Mouse (Mus musculus) limb, embryonic 11.5 days (tissue): ENCODE results near the gene Cdiptos. TPM values are rescaled to one million over a fixed set of nuclear protein-coding genes. Genes with fewer than 3 reads are reported as not detected.

ENCODE experiments used
- ATAC-seq: fragments of 200-750 bp; cut with Nextera tagmentation; 2 replicates; pipeline ENCODE4 v1.8.0; 2017; ENCODE audit warnings: low read depth; ENCODE audit not compliant: insufficient number of reproducible peaks, low FRiP score, low TSS enrichment
- DNase-seq: peaks from one replicate; pipeline ENCODE4 v3.0.0-alpha.2; 2015; ENCODE audit warnings: low spot score
- H3K27ac ChIP-seq: fragments of 300-500 bp; sonication (generic); replicated peaks from 2 replicates; pipeline ENCODE4 v1.5.1; 2014; ENCODE audit warnings: low read depth, mild to moderate bottlenecking, low read length
- H3K27me3 ChIP-seq: fragments of 300-500 bp; sonication (generic); 2 replicates; pipeline ENCODE4 v1.6.1; 2014; ENCODE audit warnings: mild to moderate bottlenecking, low read length, mixed read lengths; ENCODE audit not compliant: control insufficient read depth, insufficient read depth
- H3K36me3 ChIP-seq: fragments of 300-500 bp; sonication (generic); 2 replicates; pipeline ENCODE4 v1.6.1; 2014; ENCODE audit warnings: mild to moderate bottlenecking, low read length, moderate library complexity, mixed read lengths; ENCODE audit not compliant: control insufficient read depth, insufficient read depth
- H3K4me1 ChIP-seq: fragments of 300-500 bp; sonication (generic); 2 replicates; pipeline ENCODE4 v1.6.1; 2014; ENCODE audit warnings: low read length, mixed read lengths; ENCODE audit not compliant: control insufficient read depth, insufficient read depth
- H3K4me2 ChIP-seq: fragments of 300-500 bp; sonication (generic); 2 replicates; pipeline ENCODE4 v1.6.1; 2014; ENCODE audit warnings: low read depth, mild to moderate bottlenecking, moderate library complexity; ENCODE audit not compliant: severe bottlenecking
- H3K4me3 ChIP-seq: fragments of 300-500 bp; sonication (generic); 2 replicates; pipeline ENCODE4 v1.5.1; 2014; ENCODE audit warnings: low read depth, low read length
- H3K9ac ChIP-seq: fragments of 300-500 bp; sonication (generic); 2 replicates; pipeline ENCODE4 v1.6.1; 2014; ENCODE audit warnings: mild to moderate bottlenecking, low read length
- H3K9me3 ChIP-seq: fragments of 300-500 bp; sonication (generic); 2 replicates; pipeline ENCODE4 v1.6.1; 2016; ENCODE audit warnings: low read length; ENCODE audit not compliant: control insufficient read depth
- WGBS: fragments of 180-500 bp; shearing (Covaris S2); extraction: QIAGEN DNeasy Blood & Tissue Kit; methylation state at CpG from one replicate; pipeline ENCODE4 v1.1.7; 2014; 5-methylcytosine and 5-hydroxymethylcytosine counted together
- polyA plus RNA-seq: library from polyadenylated mRNA; unstranded; fragments of >200 nt; fragmentation: Nextera tagmentation; extraction: Ambion mirVana; gene quantifications from 2 replicates; pipeline ENCODE4 v1.2.1, GENCODE M21; 2014

Cdiptos gene
- polyA plus RNA-seq, 1 experiment from 2014 or later, result 1.5 TPM

DNA sequence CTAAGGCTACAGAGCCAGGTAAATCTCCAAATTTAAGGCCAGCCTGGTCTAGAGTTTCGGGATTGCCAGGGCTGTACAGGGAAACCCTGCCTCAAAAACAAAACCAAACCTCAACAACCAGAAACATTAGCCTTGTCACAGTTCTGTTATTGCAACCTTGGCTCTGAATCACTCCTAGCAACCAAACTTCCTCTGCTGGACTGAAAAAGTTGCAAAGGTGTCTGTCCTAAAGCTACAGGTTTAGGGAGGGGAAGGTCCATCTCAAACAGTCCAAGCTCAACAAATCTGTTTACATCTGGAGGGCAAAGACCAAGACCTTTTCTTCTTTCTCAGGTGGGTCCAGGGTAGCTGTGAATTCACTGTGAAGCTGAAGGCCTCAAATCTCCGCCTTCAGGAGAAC is 35.2 kb upstream of the Cdiptos start:
- H3K4me1 ChIP-seq, result peaks cover 16% of the 10 kb centered on the region; the same call in 1 of the 2 replicates
- peaks cover 4% of the 10 kb centered on the region; the same call in 1 of the 2 replicates for H3K36me3 ChIP-seq
- 96% methylated on average over 2 of the region's 2 CpGs for WGBS
- no peak overlapping the region for H3K4me2 ChIP-seq
- no peaks in the 10 kb centered on the region for H3K27me3 ChIP-seq
- no peak for ATAC-seq
- no peak overlapping the region for H3K9ac ChIP-seq
- H3K4me3 ChIP-seq, result no peak overlapping the region
- H3K27ac ChIP-seq, result no peak overlapping the region
- no peaks in the 10 kb centered on the region for H3K9me3 ChIP-seq
- DNase-seq, result no peak

DNA sequence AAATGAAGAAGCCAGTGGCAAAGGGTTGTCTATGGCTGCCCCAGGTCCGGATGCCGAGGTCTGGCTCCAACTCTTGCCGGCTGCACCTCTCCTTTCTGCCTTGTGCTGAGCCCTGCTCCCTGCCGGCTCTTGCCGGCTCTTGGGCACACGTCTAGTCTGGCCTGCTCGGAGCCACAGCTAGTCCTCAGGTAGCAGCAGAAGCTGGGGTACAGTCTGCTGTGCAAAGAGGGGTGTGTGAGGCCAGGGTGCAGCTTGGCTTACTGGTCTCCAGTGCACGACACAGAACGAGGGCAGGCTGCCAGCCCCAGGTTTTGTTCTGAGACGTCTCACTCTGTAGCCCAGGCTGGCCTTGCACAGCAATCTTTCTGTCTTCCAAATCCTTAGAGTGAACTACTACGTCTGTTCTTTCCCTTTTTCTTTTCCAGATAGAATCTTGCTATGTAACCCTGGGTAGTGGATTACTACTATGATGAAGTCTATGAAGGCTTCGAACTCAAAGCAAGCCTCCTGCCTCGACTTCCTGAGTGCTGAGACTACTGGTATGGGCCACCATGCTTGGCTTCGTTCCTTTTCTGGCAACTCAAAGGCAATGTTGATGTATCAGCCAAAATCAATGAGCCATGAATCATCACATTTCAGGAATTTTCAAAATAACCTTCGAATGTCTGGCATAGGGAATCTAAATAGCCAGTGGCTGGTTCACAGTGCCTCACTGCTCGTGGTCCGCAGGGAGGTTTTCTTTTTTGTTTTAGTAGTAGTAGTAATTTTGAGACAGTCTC is 33.6 kb upstream of the Cdiptos start:
- Histone ChIP-seq H3K9me3 (no peaks in the 10 kb centered on the region), H3K4me3 (no peak overlapping the region), H3K4me1 (peaks cover 2% of the 10 kb centered on the region; the same call in 1 of the 2 replicates), H3K4me2 (no peak overlapping the region), H3K36me3 (no peaks in the 10 kb centered on the region), H3K27ac (no peak overlapping the region), H3K27me3 (no peaks in the 10 kb centered on the region), H3K9ac (no peak overlapping the region)
- WGBS, result 89% methylated on average over 17 of the region's 17 CpGs
- ATAC-seq, result no peak
- DNase-seq, result no peak

DNA sequence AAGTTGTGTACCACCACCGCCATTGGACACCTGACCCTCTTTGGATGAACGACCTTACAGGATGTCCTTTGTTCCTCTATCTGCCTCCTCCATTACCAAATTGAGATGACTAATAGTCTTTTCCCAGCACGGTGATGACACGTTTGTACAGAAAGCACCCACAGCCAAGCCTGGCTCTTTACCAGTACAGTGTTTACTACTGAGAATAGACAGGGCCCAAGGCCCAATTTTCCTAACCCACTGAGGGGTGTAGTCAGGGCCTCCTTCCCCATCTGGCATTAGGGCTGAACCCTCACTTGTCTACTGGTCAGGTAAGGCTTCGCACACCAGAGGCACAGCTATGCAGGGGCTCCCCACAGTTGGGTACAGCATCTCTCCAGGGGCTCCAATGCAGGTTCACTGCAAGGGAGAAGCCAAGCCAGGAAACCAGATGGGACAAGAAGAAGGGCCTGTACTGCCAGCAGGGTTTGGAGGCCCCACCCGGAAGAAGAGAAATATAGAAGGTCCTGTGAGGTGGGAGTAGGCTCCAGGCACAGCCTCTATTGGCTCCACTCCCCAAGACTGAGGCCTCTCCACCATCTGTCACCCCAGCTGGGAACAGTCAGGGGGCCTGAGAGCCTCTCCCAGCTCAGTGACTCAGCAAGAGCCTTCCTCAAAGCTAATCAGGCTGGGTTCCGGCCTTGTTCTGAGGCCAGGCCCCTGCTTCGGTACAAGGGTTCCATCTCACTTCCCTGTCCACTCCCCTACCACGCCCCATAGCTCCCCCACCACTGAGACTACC is 32.5 kb upstream of the Cdiptos start:
- no peak overlapping the region for H3K9ac ChIP-seq
- H3K9me3 ChIP-seq, result no peaks in the 10 kb centered on the region
- H3K4me3 ChIP-seq, result no peak overlapping the region
- DNase-seq (no peak), ATAC-seq (no peak)
- no peaks in the 10 kb centered on the region for H3K27me3 ChIP-seq
- WGBS, result 70% methylated on average over 9 of the region's 9 CpGs
- H3K27ac ChIP-seq, result no peak overlapping the region
- no peak overlapping the region for H3K4me2 ChIP-seq
- H3K36me3 ChIP-seq, result no peaks in the 10 kb centered on the region
- no peaks in the 10 kb centered on the region for H3K4me1 ChIP-seq

DNA sequence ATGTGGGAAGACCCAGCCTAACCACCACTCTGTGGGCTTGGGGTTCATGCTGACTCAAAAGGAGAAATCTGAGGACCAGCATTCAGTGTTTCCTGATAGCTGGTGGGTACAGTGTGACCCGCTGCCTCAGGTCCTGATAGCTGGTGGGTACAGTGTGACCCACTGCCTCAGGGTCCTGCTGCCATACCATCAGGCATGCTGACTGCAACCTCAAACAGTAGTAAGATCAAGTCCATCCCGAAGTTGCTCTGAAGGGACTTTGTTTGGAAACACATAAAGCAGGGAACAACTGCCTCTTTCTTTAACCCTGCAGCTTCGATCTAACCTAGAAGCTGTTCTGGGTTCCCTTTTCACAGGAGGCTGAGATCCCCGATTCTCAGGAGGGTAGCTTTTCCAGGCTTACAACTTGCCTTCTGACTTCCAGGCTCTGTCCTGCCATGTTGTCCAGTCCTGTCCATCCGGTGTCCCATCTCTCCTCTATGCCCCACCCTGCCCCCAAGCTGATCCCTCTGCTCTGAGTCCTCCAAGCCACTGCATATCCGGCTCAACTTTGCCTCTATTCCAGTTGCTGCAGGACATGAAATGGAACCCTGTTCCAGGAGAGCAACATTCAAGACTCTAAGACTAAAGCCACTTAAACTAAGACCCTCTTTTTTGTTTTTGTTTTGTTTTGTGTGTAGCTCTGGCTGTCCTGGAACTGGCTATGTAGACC is 31.6 kb upstream of the Cdiptos start:
- 87% methylated on average over 6 of the region's 6 CpGs for whole genome bisulfite sequencing
- no peak overlapping the region for H3K27ac ChIP-seq
- no peaks in the 10 kb centered on the region for H3K36me3 ChIP-seq
- no peak overlapping the region for H3K4me3 ChIP-seq
- ATAC-seq, result no peak
- no peaks in the 10 kb centered on the region for H3K9me3 ChIP-seq
- H3K27me3 ChIP-seq, result no peaks in the 10 kb centered on the region
- no peak overlapping the region for H3K4me2 ChIP-seq
- no peaks in the 10 kb centered on the region for H3K4me1 ChIP-seq
- no peak for DNase-seq
- no peak overlapping the region for H3K9ac ChIP-seq

DNA sequence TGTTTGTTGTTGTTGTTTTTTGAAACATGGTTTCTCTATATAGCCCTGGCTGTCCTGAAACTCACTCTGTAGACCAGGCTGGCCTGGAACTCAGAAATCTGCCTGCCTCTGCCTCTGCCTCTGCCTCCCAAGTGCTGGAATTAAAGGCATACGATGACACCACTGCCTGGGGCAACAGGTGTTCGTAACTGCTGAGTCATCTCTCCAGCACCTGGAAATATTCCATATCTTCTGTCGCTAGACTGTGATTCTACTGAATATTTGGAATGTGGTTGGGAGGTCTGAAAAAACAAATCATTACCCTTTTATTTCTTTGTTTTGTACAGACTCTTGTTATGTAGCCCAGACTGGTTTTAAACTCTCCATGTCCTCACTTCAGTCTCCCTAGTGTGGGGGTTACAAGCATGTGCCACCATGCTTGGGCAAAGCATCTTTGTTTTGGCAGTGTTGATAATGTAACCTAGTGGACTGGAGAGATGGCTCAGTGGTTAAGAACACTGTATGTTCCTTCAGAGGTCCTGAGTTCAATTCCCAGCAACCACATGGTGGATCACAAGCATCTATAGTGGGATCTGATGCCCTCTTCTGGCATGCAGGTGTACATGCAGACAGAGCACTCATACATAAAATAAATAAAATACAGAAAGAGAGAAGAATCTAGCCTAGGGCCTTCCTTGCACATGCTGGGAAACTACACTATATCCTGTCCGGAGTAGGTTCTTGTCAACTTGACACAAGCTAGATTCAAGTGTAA is 28.4 kb upstream of the Cdiptos start:
- H3K9ac ChIP-seq, result no peak overlapping the region
- 89% methylated on average over 4 of the region's 4 CpGs for WGBS
- H3K4me3 ChIP-seq, result no peak overlapping the region
- ATAC-seq (no peak), DNase-seq (no peak)
- no peaks in the 10 kb centered on the region for H3K27me3 ChIP-seq
- H3K36me3 ChIP-seq, result no peaks in the 10 kb centered on the region
- no peak overlapping the region for H3K4me2 ChIP-seq
- no peaks in the 10 kb centered on the region for H3K9me3 ChIP-seq
- H3K27ac ChIP-seq, result no peak overlapping the region
- H3K4me1 ChIP-seq, result no peaks in the 10 kb centered on the region

DNA sequence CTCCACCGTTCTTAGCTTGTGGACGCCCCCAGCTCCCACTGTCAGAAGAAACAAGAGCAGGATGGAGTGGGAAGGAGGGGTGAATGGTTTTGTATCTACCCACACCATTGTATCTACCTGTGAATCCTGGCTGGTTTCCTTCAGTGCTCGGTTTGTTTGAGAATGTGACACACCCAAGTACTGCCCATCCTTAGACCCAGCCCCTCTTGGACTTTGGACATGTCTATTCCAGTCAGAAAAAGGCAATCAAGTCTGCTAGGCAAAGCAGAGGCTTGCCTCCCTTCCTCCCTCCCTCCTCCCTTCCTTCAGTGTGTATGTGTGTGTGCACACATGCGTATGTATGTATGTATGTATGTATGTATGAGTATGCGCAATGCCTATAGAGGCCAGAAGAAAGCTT is 27.7 kb upstream of the Cdiptos start:
- Histone ChIP-seq H3K4me1 (no peaks in the 10 kb centered on the region), H3K4me3 (no peak overlapping the region), H3K9ac (no peak overlapping the region), H3K4me2 (no peak overlapping the region), H3K36me3 (no peaks in the 10 kb centered on the region), H3K9me3 (no peaks in the 10 kb centered on the region), H3K27ac (no peak overlapping the region), H3K27me3 (no peaks in the 10 kb centered on the region)
- 95% methylated on average over 5 of the region's 5 CpGs for WGBS
- ATAC-seq (no peak), DNase-seq (no peak)

DNA sequence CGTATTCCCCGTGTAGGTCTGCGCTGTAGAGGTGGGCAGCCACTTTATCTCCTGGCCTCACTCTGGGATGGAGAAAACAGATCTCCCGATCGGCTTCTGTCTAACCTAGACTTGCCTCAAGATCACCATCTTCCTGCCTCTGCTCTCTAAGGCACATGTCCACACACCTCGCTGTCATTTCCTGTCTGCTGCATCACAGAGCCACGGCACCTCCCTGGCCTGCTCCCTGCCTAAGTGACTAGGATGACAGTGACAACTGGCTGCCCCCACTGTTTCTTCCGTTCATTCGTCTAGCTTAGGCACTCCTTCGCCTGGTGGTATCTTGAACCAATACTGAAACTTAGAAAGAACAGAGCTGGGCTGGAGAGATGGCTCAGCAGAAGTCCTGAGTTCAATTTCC is 23.7 kb upstream of the Cdiptos start:
- DNase-seq (no peak), ATAC-seq (no peak)
- H3K36me3 ChIP-seq, result no peaks in the 10 kb centered on the region; the same call in 1 of the 2 replicates
- whole genome bisulfite sequencing, result 77% methylated on average over 10 of the region's 10 CpGs
- no peaks in the 10 kb centered on the region for H3K27me3 ChIP-seq
- H3K4me1 ChIP-seq, result no peaks in the 10 kb centered on the region
- H3K9ac ChIP-seq, result no peak overlapping the region
- H3K27ac ChIP-seq, result no peak overlapping the region
- no peak overlapping the region for H3K4me2 ChIP-seq
- H3K4me3 ChIP-seq, result no peak overlapping the region
- H3K9me3 ChIP-seq, result no peaks in the 10 kb centered on the region

DNA sequence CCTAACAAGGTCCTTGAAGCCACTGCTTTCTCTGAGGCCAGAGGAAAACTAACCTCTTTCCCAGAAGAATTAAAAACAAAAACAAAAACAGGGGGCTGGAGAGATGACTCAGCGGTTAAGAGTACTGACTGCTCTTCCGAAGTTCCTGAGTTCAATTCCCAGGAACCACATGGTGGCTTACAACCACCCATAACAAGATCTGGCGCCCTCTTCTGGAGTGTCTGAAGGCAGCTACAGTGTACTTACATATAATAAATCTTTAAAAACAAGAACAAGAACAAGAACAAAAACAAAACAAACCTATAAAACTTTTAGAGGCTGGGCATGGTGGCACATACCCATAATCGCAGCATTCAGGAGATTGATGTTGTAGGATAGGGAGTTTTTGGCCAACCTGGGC is 20.6 kb upstream of the Cdiptos start:
- DNase-seq (no peak), ATAC-seq (no peak)
- Histone ChIP-seq H3K27me3 (no peaks in the 10 kb centered on the region), H3K36me3 (no peaks in the 10 kb centered on the region; the same call in 1 of the 2 replicates), H3K9me3 (no peaks in the 10 kb centered on the region), H3K27ac (no peak overlapping the region), H3K4me3 (no peak overlapping the region), H3K4me1 (no peaks in the 10 kb centered on the region), H3K4me2 (no peak overlapping the region), H3K9ac (no peak overlapping the region)
- 83% methylated on average over 4 of the region's 4 CpGs for WGBS
